Mouse (Mus musculus) left cerebral cortex, adult 18-20 months (tissue): ENCODE results near the gene Cbfa2t3. TPM values are rescaled to one million over a fixed set of nuclear protein-coding genes. Genes with fewer than 3 reads are reported as not detected.

ENCODE experiments used
- DNase-seq, 2 experiments: peaks; one replicate each; pipeline ENCODE4 v3.0.0; 2021 to 2022; ENCODE audit warnings: low spot score in 2 of 2, mixed read lengths in 1 of 2
- total RNA-seq, 2 experiments: library from RNA; stranded (reverse); gene quantifications; 2 replicates each; pipeline ENCODE4 v1.2.3; 2021

Gene Cbfa2t3
- total RNA-seq, 2 experiments from 2014 or later, result 34.3 to 46.0 TPM

- peak; percentile 55 to 77 for DNase-seq
Observed at GRCm38 (mm10) chr8:122666827-122667226, 32.1 kb downstream of the Cbfa2t3 start.

- DNase-seq, result no peak
Observed at GRCm38 (mm10) chr8:122666338-122666764, 32.6 kb downstream of the Cbfa2t3 start.

- DNase-seq, result no peak
Observed at GRCm38 (mm10) chr8:122665667-122666316, 33.1 kb downstream of the Cbfa2t3 start.

GRCm38 (mm10) chr8:122665221-122665620, 33.7 kb downstream of the Cbfa2t3 start:
- DNase-seq, result peak in 1 of 2 experiments; percentile 13

GRCm38 (mm10) chr8:122663670-122664069, 35.2 kb downstream of the Cbfa2t3 start:
- no peak for DNase-seq

GRCm38 (mm10) chr8:122663106-122663505, 35.8 kb downstream of the Cbfa2t3 start:
- no peak for DNase-seq

- no peak for DNase-seq
Observed at GRCm38 (mm10) chr8:122661894-122662293, 37.0 kb downstream of the Cbfa2t3 start.

- DNase-seq, result peak; percentile 74 to 76
Observed at GRCm38 (mm10) chr8:122661138-122661537, 37.8 kb downstream of the Cbfa2t3 start.

GRCm38 (mm10) chr8:122660022-122660421, 38.9 kb downstream of the Cbfa2t3 start:
- DNase-seq, result no peak

GRCm38 (mm10) chr8:122658807-122659160, 40.1 kb downstream of the Cbfa2t3 start:
- DNase-seq, result no peak

GRCm38 (mm10) chr8:122658149-122658806, 40.6 kb downstream of the Cbfa2t3 start:
- no peak for DNase-seq

- no peak for DNase-seq
Observed at GRCm38 (mm10) chr8:122656056-122656999, 42.6 kb downstream of the Cbfa2t3 start.

- no peak for DNase-seq
Observed at GRCm38 (mm10) chr8:122654768-122655167, 44.1 kb downstream of the Cbfa2t3 start.

GRCm38 (mm10) chr8:122652643-122653042, 46.3 kb downstream of the Cbfa2t3 start:
- no peak for DNase-seq

GRCm38 (mm10) chr8:122651326-122651921, 47.5 kb downstream of the Cbfa2t3 start:
- DNase-seq, result no peak

GRCm38 (mm10) chr8:122648192-122648970, 50.5 kb downstream of the Cbfa2t3 start:
- no peak for DNase-seq

- no peak for DNase-seq
Observed at GRCm38 (mm10) chr8:122646337-122646736, 52.6 kb downstream of the Cbfa2t3 start.

- no peak for DNase-seq
Observed at GRCm38 (mm10) chr8:122644175-122644954, 54.5 kb downstream of the Cbfa2t3 start.

- peak; percentile 67 to 74 for DNase-seq
Observed at GRCm38 (mm10) chr8:122642071-122642470, 56.8 kb downstream of the Cbfa2t3 start.

- peak; percentile 79 to 86 for DNase-seq
Observed at GRCm38 (mm10) chr8:122641406-122641805, 57.5 kb downstream of the Cbfa2t3 start.
